Mouse (Mus musculus) forelimb bud, embryonic 11.5 days (tissue): Measurements from ENCODE around the gene Olfr444.

Experiments used
- DNase-seq: peaks from one replicate; pipeline ENCODE4 v3.0.0-alpha.2; 2012; ENCODE audit warnings: low read depth, low spot score

Gene Olfr444

DNA sequence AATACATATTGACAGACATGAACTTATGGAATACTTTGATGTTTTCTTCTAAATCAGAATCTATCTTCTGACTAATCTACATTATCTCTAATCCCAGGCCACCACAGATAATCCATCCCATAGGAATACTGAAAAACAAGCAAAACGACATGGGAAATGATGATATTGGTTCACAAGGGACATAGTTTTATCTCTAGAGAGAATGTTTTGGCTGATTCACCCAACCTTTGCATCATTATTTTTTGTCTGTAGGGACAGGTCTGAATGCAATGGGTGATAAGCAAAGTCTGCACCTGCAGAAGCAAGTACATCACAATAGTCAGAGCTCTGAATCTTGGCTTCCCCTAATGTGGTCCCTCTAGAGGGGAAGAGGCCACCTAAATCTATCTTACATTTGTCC lies at the start of gene Olfr444:
Gene Olfr444 (plus strand): TSS at position 301 of the 400 bp plus-strand sequence.
- no peak for DNase-seq

DNA sequence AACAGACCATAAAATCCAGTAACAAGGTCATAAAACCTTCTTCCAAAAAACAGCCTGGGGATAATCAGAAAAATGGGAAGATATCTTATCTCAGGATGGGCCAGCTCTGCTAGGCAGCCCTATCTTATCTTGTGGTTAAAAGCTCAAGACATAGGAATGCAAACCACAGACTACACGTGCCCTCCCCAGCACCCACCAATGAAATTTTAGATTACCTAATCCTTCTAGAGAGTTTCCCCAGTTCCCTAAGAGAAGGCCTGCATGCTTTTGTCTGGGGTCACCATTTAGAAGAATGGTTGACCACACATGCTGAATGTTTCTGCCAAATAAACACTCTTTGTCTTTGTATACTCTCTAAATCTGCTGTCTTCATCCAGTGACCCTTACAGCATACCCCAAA lies 48.5 kb upstream of the Olfr444 start:
- DNase-seq, result no peak

DNA sequence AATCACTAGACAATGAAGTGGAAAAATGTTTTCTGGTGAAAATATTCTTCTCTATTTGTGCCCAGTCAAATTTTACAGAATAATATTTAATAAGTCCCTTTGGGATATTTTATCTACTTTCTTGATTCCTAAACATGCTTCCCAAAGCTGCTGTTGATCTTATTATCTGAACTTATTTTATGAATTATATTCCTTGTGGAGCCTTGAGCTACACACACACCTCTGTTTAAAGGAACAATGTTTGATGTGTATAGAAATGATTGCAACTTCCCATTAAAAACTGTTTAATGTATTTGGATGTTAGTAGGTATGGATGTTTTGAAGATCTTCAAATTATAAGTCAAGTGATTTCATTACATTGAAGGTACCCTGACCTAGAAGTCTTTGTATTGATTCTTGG lies 40.3 kb upstream of the Olfr444 start, which contains the start of gene Olfr447:
Gene Olfr447 (plus strand): TSS at position 301 of the 400 bp plus-strand sequence.
- DNase-seq, result no peak

DNA sequence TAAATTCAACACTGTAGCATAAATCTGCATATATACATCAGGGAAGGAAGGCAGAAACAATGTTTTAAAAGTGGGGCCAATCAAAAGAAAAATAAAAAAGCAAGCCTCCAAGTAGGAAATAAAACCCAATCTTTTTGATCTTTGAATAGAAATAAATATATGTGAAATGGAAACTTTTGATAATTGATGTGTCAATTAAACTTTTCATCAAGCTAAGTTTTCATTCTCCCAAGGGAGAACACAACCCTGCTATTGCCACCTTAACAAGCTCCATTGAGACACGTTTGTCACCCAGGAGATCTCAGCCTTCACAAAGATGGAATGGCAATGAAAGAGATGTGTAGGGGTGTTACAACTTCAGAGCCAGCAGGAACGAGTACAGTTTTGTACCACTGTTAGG lies 27.8 kb upstream of the Olfr444 start, which contains the start of gene Olfr446:
Gene Olfr446 (plus strand): TSS at position 301 of the 400 bp plus-strand sequence.
- DNase-seq, result no peak

DNA sequence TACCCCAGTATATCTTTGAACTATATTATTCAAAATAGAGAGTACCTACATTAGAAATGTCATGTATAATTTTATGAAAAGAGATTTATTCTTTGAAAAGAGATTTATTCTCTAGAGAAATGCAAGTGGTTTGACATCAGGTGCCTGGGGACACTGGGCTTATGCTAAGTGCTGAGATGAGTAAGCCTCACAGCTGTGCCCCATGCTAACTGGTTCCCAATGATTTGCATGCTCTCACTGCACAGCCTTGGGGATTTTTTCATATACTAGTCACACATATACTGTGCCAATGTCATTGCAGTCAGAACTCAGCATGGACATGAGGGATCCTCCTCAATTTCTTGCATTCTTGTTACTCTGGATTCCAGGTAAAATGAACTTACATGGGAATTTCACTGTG lies 31.5 kb downstream of the Olfr444 start:
- DNase-seq, result no peak
